Mouse (Mus musculus): ENCODE results near the gene Ehd2.

Gene Ehd2

DNA sequence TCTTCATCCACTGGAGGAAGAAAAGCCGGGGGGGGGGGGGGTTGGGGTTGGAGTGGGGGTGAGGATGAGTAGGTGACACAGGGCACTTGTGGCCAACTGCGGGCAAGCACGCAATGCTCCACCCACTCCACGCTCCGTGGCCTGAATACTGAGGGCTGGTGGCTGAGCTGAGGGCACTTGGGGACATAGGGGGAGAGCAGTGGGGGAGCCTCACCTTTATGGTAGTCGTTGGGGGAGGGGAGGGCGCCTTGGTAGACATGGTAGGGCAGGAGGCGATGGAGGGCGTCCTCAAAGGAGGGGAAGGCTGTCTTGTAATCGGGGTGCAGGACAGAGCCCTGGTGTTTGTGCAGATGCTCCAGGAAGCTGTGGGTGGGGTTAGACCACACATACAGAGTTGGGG lies 8.1 kb upstream of the Ehd2 start:
- no peak for DNase-seq (ENCODE audit: low spot score in 2 of 2)

DNA sequence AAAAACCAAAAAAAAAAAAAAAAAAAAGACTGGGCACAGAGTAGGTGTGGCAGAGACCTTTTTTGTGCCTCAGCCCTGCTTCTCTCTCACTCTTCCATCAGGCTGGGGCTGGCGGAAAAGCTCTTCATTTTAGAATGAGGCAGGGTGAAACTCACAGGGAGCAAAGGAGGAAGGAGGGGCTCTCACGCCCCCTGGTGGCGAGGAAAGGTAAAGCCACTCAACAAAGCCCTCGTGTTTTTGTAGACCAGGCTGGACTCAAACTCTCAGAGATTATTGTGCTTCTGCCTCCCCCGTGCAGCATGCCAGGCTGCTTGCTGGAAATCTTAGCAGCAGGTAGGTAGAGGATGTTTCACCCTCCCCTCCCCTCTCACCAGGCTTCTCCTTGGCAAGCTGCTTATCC lies 7.3 kb upstream of the Ehd2 start:
- peak; percentile 42 to 59 for DNase-seq (ENCODE audit: low spot score in 2 of 2)

DNA sequence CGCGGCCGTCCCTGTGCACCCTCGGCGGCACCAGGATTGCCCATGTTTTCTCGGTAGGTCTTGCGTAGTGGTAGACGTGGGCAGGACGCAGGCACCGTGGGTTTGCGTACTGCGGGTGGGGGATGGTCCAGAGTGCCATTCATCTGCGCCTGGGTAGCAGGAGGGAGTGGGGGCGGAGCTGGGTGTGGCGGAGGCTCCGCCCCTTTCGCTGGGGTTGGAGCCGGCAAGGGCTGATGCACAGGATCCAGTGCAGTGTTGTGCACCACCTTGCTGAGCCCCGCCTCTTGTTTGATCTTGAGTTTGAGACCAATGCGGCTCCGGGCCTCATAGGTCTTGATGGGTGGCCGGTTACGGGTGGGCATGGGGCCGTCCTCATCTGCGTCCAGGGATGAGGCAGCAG lies 4.9 kb upstream of the Ehd2 start:
- DNase-seq (ENCODE audit: low spot score in 2 of 2), result no peak

DNA sequence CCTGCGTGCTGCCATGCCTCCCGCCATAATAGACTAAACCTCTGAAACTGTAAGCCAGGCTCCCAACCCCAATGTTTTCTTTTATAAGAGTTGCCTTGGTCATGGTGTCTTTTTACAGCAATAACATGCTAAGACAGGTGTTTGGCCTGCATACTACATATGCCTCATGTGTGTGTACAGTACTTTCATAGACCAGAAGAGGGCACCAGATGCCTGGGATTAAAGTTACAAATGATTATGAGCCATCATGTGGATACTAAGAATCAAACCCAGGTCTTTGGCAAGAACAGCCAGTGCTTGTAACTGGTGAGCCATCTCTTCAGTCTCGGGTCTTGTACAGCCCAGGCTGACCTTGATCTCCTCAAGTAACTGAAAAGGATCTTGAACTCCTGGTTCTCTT lies 2.3 kb upstream of the Ehd2 start:
- DNase-seq (ENCODE audit: low spot score in 2 of 2), result no peak

DNA sequence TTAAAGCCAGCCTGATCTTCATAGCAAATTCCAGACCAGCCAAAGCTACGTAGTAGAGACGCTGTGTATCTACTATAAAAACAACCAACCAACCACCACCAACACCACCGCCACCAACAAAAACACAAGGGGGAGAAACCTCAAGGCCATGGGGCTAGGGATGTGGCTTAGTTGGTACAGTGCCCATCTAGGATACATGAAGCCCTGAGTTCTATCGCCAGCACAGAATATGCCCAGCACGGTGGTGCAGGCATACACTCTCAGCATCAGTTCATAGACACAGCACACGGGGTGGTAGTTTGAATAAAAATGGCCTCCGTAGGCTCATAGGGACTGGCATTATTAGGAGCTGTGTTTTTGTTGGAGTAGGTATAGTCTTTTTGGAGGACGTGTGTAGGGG lies 955 bp upstream of the Ehd2 start:
- DNase-seq (ENCODE audit: low spot score in 2 of 2), result no peak

DNA sequence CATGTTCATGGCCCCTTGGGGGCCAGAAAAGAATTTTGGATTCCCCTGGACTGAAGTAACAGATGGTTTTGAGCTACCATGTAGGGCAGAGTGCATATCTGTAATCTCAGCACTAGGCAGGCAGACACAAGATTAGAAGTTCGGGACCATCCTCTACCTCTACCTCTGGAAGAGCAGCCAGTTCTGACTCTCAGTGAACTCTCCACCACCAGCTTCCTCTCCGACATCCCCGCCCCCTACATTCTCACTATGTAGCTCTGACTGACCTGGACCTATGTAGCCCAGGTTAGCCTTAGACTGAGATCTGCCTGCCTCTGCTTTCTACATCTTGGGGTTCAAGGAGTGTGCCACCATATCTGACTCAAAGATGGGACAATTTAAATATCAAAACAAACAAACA lies 878 bp downstream of the Ehd2 start:
- no peak for DNase-seq (ENCODE audit: low spot score in 2 of 2)

DNA sequence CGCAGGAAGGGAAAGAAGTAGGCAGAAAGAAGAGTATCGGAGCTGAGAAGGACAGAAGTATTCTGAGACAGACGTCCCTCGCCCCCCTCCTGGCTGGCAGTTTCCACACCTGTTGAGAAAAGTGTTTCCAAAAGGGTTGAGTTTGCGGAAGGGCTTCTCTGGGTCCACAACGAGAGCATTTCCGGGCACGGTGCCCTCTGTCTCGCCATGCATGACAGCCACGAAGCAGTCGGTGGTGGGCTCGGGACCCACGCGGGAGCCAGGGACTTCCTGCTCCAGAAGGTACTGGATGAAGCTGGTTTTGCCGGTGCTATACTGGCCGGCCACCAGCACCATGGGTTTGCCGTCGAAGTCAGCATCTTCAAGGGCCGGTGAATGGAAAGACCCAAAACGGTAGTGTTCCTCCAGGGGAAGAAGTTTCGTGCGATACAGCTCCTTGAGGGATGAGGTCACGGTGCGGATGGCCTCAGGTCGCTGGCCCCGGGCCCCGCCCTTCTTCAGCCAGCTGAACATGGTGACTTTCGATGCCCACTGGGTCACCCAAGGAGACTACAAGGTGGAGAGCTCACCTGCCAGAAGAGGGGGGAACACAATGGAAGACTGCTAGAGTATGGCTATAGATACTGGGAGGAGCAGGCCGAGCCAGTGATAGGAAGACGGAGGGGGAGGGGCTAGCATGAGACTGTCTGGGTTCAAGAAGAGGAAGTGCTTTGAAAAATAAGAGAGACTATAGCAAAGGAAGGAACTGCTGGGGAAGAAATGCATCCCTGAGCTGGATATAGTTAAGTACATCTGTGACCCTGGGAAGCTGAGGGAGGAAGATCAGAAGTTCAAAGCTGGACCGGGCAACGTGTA lies 3.3 kb downstream of the Ehd2 start:
- DNase-seq (ENCODE audit: low spot score in 2 of 2), result peak; percentile 67 to 71

DNA sequence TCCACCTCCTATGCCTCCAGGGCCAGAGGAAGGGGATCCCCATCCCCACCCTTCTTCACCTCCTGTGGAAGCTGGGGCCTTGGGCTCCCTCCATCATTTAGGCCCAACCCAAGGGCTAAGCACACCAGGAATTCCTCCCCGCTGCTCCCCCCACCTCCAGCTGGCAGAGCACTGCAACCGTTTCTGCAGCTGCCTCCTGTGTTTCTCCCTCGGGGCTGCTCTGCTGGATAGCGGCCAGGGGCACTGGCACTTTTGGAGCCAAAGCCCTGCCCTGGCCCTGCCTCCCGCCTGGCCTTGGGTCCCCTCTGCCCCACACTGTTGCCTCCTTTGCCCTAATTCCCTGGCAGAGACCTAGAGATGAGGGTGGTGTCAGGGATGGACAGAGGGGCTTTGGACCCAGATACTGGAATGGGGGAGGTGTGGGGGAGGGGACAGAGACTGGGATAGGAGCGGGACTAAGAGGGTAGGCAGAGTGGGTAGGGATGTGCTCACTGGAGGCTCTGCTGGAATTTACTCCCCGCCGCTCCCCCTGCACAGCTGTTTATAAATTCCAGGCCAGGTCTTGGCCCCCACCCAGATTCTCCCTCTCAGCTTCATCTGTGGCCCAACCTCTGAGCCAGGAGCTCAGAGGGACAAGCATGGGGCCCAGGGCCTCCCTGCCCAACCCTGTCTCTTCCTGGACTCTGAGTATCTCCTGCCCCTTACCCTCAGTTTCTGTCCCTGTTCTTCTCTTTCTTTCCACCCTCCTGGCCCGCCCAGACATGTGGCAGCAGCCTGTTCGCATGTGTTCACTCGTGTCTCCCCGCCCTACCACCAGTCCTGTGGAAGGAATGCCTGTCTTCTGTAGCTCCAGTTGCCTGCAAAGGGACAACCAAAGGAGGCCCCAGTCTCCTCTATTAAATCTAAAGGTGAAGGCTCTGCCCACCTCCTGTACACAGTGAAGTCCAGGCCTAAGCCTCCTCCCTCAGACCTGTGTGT lies 4.8 kb downstream of the Ehd2 start:
- peak; percentile 26 to 39 for DNase-seq (ENCODE audit: low spot score in 2 of 2)

DNA sequence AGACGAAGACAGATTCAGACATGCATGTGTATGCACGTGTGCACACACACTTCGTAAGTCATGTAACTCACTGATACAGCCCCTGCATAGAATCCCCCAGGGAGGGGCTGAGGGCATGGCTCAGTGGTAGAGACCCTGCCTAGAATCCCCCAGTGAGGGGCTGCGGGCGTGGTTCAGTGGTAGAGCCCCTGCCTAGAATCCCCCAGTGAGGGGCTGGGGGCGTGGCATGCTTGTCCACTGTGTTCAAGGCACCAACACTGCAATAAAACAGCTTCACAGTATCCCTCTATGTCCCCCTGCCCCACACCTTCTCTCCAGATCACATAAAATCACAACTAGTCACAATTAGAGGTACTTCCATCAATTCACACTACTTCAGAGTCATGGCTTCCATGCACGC lies 5.6 kb downstream of the Ehd2 start:
- no peak for DNase-seq (ENCODE audit: low spot score in 2 of 2)

DNA sequence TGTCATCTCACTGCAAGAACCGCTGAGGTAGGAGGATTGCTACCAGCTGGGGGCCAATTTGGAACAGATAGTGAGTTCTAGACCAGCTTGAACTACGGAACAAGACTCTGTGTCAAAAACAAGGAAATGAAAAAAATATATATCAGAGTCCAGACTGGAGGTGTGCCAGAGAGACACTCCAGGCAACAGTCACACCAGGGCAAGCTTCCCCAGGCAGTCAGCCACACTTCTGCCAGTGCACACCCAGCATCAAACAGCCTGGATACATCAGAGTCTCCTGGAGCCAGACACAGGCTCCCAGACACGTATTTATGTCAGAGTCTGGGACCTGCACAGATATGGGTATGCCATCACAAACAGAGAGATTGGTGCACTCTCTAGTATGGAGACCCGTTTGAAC lies 6.1 kb downstream of the Ehd2 start:
- DNase-seq (ENCODE audit: low spot score in 2 of 2), result no peak

DNA sequence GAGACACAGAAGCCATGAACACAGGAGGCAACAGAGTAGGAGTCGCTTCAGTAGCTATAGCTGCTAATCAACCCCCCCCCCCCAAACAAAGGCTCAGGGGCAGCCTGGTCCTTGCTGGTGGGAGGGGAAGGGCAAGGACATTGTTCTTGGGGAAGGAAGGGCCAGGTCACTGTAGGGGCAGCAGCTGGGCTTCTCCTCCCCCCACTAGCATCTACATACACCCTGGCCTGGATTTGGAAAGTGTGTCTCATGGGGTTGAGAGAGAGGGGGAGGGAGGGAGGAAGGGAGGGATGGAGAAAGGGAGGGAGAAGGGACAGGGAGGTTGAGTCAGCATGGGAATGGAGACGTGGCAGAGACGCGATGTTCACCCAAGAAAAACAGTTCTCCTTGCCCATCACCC lies 6.7 kb downstream of the Ehd2 start:
- DNase-seq (ENCODE audit: low spot score in 2 of 2), result no peak

DNA sequence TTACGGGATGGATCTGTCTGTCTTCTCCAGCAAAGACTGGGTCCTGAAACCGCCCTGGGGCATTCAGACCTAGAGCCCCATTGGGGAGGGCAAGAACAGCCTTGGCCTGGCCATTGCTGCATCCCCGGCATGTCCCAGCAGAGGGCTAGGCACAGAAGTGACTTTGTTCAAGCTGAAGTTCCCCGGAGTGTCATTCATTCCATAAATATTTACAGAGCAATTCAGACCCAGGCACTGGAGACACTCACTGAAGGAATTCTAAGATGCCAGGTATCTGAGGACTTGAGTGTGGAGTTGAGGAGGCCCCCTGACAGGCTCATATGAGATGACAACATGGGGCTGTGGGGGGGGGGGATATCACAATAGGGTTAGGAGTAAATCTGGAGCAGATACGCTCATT lies 11.2 kb downstream of the Ehd2 start:
- DNase-seq (ENCODE audit: low spot score in 2 of 2), result no peak

DNA sequence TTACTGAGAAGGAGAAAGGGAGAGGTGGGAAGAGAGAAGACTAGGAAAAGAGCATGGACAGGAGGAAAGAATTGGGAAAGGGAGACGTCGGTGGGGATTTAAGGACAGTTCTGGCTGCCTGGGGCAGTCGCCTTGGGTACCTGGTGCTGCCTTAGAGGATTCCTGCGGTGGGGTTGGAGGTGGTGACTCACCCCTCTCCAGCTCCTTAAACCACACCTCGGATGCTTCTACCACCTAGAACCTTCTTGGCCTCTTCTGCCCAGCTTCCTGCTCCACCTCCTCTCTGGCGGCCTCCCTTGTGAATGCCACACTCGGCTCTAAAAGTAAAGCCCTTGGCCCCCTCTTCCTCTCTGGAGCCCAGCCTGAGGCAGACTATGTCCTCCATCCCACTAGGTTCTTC lies 11.9 kb downstream of the Ehd2 start:
- DNase-seq (ENCODE audit: low spot score in 2 of 2), result no peak

DNA sequence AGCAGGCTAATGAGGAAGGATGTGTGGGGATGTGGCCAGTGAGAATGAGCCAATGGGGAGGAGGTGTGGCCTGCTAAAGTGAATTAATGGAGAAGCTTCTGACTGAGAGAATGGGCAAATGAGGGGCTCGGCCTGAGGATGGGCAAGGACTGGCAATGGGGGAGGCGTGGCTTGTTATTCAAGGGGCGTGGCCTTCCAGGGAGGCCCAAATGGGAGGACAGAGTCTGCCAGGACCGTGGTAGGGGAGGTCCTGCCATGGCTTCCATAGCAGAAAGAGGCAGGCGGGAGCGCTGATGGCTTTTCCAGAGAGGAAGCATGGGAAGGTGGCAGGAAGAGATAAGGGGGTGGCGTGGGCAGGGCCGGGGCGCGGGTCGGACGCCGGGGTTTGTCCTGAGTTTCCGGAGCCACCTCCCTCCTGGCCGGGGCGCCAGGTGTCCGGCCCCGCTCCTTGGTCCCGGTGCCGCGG lies 12.4 kb downstream of the Ehd2 start:
- DNase-seq (ENCODE audit: low spot score in 2 of 2), result peak; percentile 39 to 41

DNA sequence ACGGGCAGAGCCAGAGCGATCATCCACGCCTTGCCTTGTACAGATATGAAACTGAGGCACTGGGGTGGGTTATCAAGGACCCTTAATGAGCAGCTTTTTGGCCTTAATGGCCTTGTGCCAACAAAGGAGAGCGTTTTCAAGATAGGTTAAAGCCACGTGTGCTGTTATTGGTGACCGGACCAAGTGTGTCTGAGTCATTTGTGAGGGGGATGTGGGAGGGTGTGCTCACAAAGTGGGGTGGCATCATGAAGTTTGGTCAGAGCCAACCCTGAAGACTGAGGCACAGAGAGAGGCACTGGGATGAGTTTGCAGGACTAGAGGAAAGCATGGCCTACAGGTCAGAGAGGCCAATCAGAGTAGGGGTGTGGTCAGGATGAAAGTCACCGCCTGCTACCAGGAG lies 12.9 kb downstream of the Ehd2 start:
- no peak for DNase-seq (ENCODE audit: low spot score in 2 of 2)

DNA sequence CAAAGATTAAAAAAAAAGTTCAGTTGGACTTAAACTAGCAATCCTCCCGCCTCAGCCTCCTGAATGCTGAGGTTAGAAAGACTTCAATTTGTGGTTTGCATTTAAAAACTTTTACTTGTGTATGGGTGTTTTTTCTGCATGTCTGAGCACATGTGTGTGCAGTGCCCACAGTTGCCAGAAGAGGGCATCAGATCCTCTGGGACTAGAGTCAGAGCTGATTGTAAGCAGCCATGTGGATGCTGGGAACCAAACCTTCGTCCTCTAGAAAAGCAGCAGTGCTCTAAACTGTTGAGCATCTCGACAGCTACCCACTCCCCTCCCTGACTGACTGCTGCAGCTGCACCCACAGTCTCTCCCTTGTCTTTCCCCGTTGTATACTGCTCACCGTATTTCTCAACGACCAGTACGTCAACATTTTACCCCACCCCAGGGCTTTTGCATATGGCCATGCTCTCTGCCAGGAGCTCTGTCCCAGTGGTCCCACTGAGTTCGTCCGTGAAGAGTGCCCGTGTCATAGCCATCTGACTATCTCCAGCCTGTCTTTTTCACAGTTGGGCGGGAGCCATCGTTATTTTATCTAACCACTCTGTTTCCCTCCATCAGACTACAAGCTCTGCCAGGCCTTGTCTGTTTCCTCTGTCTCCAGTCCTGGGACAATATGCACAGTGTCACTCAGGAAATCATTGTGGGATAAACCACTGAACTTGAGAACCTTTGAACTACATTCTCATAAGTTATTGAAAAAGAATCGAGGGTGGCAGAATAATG lies 13.9 kb downstream of the Ehd2 start:
- no peak for DNase-seq (ENCODE audit: low spot score in 2 of 2)

DNA sequence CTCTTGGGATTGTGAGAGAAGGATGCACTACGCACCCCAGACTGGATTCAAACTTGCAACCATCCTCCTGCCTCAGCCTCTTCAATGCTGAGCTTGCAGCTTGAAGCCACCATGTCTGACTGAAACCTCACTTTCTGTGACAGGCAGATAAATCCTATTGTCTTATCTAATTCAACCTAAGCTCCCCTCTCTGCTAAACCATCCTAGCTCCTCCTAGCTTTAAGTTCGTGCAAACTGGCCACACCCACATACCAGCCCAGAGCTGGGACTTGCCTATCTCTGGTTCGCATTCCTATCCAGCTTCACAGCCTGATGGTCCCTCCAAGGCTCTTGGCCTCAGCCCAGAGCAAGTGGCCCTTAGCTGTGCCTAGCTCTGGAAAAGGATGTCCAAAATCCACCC lies 15.0 kb downstream of the Ehd2 start:
- DNase-seq (ENCODE audit: low spot score in 2 of 2), result peak; percentile 47 to 60

DNA sequence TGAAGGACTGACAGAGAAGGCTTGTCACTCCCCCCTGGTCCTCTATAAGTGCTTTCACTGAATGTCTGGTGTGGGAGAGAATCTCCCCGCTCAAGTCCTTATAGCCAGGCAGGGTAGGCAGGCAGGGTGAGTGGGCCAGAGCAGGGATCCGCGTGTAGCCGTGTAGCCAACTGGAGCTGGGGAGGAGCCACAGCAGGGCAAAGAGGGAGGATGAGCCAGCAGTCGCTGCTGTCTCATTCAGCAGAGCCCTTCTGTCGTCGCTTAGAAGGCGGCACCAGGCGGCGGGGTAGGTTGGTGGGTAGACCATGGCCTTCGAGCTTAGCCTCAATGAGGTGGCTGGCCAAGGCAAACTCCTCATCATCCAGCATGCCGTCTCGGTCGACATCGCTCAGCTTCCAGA lies 17.4 kb downstream of the Ehd2 start:
- DNase-seq (ENCODE audit: low spot score in 2 of 2), result no peak

DNA sequence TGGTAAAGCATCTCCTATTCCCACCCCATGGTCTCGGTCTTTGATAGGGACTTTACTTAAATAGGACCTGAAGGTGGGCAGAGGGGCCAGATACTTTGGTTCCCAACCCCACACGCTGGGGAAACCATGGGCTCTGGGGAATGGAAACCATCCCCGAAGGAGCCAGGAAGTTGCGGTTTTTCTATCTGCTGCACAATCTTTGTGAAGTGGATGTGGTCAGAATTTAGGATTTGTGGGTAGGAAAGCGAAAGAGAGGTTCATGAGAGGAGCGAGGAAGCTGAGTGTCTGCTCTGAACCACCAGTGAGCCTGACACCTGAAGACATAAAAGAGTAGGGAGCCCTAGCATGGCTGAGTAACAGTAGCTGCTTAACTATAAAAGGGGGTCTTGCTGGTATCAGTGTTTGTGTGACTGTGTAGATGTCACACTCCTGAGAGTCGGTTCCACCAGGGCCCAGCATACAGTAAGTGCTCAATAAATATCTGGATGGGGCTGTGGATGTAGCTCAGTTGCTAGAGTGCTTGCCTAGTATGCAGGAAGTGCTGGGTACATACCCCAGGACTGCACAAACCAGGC lies 18.1 kb downstream of the Ehd2 start:
- DNase-seq (ENCODE audit: low spot score in 2 of 2), result no peak

DNA sequence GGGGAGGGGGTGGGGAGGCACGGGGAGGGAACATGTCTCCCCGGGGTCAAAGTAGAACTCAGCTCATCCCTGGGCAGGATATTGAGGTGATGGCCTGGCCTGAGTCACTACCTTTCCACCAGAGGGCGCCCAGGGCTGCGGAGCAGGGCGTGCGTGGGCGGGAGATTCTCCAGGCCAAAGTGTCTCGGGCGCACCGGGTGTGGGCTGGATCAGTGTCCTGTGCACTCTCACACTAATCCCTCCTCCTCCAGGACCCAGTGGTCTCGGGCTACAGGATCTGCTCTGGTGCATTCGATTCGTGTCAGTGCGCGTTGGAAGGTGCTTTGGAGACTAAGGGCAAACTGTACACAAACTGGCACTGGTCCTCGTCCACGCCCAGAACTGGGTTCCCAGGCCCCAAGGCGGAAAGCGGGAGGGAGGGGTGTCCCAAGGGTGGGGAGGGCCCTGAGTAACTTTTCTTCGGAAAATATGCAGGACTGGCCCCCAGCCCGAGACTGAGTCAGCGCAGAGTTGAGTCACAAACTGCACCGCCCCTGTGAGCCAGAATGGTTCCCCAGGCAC lies 18.9 kb downstream of the Ehd2 start:
- DNase-seq (ENCODE audit: low spot score in 2 of 2), result peak; percentile 80 to 87

DNA sequence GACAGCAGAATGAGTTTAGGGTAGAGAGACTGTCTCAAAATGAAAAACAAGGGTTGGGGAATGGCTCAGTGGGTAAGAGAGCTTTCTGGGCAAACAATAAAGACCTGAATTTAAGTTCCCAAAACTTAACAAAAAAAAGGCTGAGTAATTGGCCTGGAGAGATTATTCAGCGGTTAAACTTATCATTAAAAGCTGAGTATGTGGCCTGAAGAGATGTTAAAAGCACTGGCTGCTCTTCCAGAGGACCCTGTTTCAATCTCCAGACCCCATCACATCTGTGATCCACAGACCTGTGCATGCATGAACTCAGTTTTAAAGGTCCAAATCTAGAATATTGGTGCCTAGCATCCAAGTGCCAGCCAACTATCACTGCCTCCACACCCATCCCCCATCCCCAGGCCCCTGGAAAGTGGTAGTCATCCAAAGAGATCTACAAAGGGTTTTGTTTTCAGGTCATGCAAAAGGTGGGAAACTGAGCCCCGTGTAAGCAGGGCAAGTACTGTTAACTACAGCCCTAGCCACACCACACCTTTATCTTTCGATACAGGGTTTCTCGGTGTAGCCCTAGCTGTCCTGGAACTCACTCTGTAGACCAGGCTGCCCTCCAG lies 19.6 kb downstream of the Ehd2 start:
- no peak for DNase-seq (ENCODE audit: low spot score in 2 of 2)
